Mouse (Mus musculus): ENCODE data around the gene Aacs. TPM values are rescaled to one million over a fixed set of nuclear protein-coding genes. Genes with fewer than 3 reads are reported as not detected.
A peak's percentile ranks its signal among the peaks of the same experiment; 100 is the strongest.
"Not testable (repeated sequence)": the region's sequence is repeated elsewhere in the genome, so short reads cannot be mapped to it uniquely, and the experiment has no call there.

The Aacs gene
- total RNA-seq, 2 experiments from 2014 or later, result 48.7 to 49.1 TPM

DNA sequence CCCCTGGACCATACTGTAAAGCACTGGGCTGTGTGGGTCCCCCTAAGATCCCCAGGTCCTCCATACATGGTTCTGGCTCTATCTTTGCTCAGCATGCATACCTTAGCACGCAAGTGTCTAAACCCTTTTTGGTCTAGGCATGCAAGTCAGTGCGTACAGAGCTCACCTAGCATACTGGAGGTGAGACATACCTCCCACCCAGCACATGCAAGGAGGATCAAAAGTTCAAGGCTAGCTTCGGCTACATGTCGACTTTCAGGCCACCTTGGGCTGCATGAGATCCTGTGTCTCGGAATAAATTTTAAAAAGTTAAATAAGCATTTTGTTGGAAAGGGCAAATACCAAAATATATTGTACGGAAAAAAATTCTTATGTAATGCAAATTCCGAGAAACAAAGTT is 10.4 kb upstream of the Aacs start:
- no peak for DNase-seq (ENCODE audit: low spot score in 2 of 2)

GRCm38 (mm10) chr5:125465701-125466106 is 9.9 kb upstream of the Aacs start:
- peak; percentile 97 to 98 for DNase-seq (ENCODE audit: low spot score in 2 of 2)

DNA sequence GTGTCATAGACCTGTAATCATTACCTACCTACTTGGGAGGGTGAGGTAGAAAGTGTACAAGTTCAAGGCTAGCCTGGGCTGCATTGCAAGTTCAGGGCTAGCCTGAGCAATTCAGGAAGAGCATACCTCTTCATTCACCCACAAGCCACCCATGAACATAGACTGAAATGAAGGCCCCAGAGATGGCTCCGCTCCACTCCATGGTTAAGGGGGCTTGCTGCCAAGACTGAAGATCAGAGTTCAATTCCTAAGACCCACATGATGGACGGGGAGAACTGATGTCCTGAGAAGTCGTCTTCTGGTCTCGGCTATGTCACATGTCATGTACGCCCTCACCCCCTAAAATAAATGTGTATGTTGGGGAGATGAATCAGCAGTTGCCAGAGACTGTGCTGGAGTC is 9.1 kb upstream of the Aacs start:
- no peak for DNase-seq (ENCODE audit: low spot score in 2 of 2)

- no peak for DNase-seq (ENCODE audit: low spot score in 2 of 2)
These were observed 8.4 kb upstream of the Aacs start for GRCm38 (mm10) chr5:125467261-125467660.

DNA sequence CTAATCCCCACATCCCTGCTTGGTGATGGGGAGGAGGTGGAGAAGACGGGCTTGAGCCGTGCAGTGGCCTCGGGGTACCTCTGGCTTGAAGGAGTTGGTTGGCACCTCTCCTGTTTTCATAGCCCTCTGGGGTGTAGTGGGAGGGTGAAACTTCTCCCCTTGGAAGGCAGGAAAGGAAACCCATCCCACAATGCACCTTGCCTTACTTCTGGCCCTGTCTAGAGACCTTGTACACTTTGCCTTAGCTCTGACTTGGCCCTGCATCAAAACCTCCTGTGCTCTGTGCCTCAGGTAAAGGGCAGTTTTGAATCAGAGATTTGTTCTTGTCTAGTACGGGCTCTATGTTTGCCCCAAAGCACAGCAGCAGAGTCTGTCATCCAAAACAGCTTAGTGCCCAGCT is 4.9 kb upstream of the Aacs start:
- no peak for DNase-seq (ENCODE audit: low spot score in 2 of 2)

- no peak for DNase-seq (ENCODE audit: low spot score in 2 of 2)
These were observed 2.7 kb upstream of the Aacs start for GRCm38 (mm10) chr5:125472796-125473475.

DNA sequence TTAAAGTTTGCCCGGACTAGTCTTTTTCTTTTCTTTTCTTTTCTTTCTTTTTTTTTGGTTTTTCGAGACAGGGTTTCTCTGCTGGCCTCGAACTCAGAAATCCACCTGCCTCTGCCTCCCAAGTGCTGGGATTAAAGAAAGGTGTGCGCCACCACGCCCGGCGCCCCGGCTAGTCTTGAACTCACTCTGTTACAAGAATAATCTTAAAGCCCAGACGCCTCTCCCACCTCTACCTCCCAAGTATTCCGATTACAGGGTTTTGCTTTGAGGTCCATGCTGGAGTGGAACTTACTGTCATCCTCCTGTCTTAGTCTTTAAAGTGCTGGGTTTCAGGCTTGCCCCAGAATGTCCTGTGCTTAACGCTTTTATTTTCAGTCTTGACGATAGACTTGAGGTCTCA is 584 bp upstream of the Aacs start:
- no peak for DNase-seq (ENCODE audit: low spot score in 2 of 2)

DNA sequence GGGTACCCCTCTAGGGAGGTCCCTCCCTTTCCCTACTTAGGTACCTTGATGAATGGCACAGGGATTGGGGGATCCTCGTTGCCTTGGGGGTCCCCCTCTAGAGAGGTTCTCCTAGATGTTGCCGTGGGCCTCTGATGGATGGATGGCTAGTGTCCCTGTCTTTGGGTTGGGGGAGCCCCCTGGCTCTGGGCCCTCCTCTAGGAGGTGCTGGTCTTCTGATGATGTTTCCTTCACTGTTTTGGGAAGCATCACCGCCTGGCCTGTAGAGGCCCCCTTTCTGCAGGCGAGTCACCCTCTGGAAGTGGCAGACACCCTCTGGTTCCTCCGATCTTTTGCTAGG is 642 bp downstream of the Aacs start:
- DNase-seq (ENCODE audit: low spot score in 2 of 2), result peak in 1 of 2 experiments; percentile 58

- no peak for DNase-seq (ENCODE audit: low spot score in 2 of 2)
These were observed 1.2 kb downstream of the Aacs start for GRCm38 (mm10) chr5:125476799-125477198.

DNA sequence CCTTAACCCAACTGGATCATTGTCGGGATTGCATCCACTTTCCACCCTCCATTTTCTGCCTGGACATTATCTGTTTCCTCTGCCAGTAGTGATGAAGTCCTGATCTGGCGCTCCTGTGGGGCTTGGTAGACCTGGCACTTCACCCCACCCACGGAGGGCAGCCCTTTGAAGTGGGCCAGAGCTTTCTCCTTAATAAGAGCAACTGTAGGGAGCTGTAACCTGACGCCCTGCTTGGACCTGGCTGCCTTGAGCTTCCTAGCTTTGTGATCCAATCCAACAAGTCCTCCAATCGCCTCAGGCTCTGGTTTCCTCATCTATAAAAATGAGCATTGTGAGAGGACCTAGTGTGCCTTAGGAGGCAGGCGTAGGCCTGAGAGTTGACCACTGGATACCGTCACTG is 1.9 kb downstream of the Aacs start:
- no peak for DNase-seq (ENCODE audit: low spot score in 2 of 2)

- no peak for DNase-seq (ENCODE audit: low spot score in 2 of 2)
These were observed 2.4 kb downstream of the Aacs start for GRCm38 (mm10) chr5:125478037-125478436.

DNA sequence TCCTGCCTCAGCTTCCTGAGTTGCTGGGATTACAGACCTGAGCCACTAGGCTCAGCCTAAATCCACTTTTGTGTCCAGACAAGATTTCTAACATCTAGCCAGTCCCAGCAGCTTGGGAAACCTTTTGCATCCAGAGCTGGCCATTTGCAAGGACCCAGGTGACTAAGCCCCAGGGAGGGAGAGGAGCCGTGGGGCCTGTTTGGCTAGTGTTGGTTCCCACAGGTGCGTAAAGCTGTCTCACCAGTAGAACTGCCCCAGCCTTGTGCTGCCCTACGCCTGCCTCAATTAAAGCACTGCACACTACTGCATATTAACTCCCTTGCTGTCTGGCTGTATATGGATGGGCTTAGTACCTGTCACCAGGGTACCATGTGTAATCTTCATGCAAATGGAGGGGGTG is 3.8 kb downstream of the Aacs start:
- DNase-seq (ENCODE audit: low spot score in 2 of 2), result no peak

- DNase-seq (ENCODE audit: low spot score in 2 of 2), result no peak
These were observed 5.0 kb downstream of the Aacs start for GRCm38 (mm10) chr5:125480434-125481231.

GRCm38 (mm10) chr5:125482474-125482873 is 6.9 kb downstream of the Aacs start:
- DNase-seq (ENCODE audit: low spot score in 2 of 2), result no peak

- DNase-seq (ENCODE audit: low spot score in 2 of 2), result no peak
These were observed 8.3 kb downstream of the Aacs start for GRCm38 (mm10) chr5:125483712-125484611.

DNA sequence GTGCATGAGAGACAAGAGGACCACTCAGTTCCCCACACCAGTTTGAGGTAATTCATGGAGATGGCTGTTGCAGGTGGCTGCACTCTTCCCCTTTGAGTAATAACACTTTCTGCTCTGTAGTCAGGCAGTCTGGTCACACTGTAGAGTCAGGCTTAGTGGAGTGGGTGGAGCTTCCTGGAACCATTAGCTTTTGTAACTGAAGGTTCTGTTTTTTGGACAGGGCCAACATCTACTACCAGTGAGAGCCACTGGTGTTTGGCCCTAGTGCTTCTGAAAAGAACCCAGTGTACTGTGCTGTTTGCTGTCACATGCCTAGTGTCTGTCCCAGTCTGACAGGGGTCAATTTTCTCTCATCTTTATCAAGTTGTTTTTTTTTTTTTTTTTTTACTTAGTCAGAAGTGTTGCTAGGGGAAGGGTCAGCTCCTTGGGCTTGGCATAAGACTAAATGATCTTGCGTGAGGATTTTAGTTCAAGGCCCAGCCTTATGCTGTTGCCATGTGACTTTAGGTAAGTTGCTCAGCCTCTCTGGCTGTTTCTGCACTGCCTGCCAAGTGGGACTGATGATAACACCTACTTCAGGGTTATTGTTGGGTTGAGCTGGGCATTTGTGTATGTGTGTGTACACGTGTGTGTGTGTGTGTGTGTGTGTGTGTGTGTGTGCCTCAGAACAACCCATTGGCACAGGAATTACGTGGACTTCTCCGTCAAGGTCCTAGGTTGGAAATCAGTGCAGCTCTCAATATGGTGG is 9.6 kb downstream of the Aacs start:
- no peak for DNase-seq (ENCODE audit: low spot score in 2 of 2)

DNA sequence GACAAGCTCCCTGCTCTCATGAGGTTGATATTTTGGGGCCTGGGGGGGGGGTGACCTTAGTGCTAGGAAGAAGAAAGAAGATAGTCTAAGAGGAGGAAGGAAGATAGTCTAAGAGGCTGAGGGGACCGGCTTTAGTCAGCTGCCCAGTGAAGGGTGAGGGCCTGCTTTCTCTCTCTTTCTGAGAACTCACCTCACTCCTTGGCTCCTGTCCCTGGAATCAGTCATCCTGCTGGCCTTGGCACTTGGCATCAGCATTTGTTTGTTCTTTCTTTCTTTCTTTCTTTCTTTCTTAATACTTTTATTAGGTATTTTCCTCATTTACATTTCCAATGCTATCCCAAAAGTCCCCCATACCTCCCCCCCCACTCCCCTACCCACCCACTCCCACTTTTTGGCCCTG is 10.5 kb downstream of the Aacs start:
- DNase-seq (ENCODE audit: low spot score in 2 of 2), result no peak

- no peak for DNase-seq (ENCODE audit: low spot score in 2 of 2)
These were observed 11.9 kb downstream of the Aacs start for GRCm38 (mm10) chr5:125487375-125488115.

DNA sequence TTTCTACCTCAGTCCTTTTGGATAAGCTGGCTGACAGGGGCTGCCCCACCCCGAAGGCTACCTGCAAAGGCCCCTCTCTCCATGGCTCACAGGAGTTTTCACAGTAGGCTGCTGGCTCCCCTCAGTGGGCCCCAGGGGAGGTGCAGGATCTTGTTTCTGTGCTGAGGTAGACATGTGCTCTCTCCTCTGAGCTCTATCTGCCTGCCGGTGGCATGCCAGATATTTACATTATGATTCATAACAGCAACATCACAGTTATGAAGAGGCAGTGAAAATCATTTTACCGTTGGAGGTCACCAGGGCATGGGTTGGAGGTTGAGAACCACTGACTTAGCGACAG is 12.5 kb downstream of the Aacs start:
- no peak for DNase-seq (ENCODE audit: low spot score in 2 of 2)

DNA sequence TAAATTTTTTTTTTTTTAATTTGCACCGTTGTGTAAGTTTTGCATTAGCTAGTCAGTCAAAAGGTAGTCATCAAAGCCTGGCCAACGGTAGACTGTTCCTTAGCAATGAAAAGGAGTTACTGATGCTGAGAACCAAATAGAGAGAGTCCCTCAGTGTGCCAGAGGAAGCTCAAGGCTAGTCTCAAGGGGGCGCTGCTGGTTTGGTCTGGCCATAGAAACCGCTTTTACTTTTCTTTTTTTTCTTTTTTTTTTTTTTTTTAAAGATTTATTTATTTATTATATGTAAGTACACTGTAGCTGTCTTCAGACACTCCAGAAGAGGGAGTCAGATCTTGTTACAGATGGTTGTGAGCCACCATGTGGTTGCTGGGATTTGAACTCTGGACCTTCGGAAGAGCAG is 13.3 kb downstream of the Aacs start:
- not testable (repeated sequence) for DNase-seq (ENCODE audit: low spot score in 2 of 2)

DNA sequence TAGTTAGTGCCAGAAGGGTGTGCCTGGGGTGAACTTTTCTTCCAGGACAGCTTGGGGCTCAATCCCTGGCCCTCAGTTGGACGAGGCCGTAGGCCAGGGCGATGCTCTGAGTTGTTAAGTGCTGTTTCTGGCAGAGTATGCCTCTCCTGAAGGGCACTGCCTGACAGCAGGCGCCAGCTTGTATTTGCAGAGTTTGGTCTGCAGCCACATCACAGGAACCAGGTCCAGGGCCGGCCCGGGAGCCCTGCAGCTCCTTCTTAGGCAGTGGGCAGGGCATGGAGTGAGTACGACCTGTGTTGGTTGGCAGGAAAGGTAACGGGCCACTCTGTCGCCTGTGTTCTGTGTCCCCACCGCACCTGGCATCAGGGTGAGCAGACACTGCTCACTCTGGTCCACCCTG is 15.5 kb downstream of the Aacs start:
- no peak for DNase-seq (ENCODE audit: low spot score in 2 of 2)
